Mouse (Mus musculus): ENCODE results near the gene Xirp1.

- TF ChIP-seq CTCF (IDR thresholded peaks at IDR 0.05; ENCODE audit: low read depth, low read length): no peak
- TF ChIP-seq POLR2A (IDR thresholded peaks at IDR 0.05; ENCODE audit: borderline replicate concordance, low read depth, low read length): no peak
Observed at GRCm38 (mm10) chr9:120005936-120006335, 17.5 kb downstream of the Xirp1 start.

Data from bone marrow macrophage, adult 2 months (primary cell).